ENCODE assay signal across 7 mouse cellular contexts in genomic region chr9:121679549-121679948, GRCm38 (mm10). TPM values are rescaled to one million over a fixed set of nuclear protein-coding genes. Genes with fewer than 3 reads are reported as not detected.
DNase-seq lines count a peak whose midpoint lies in the region; ATAC-seq and TF ChIP-seq lines count a peak whose summit lies in the region.

No protein-coding gene starts in this region.

- no peak overlapping the region for H3K9ac ChIP-seq in ES-E14 (ENCODE audit: insufficient read depth, low read depth, low read length, poor library complexity, severe bottlenecking)
- H3K9ac ChIP-seq in intestine, embryonic 14.5 days (ENCODE audit: low read length) = no peak overlapping the region
- H3K9ac ChIP-seq in lung, embryonic 15.5 days = no peak overlapping the region

- H3K4me1 ChIP-seq in ES-E14 (ENCODE audit: control insufficient read depth in 2 of 2, insufficient read depth in 2 of 2, low read length in 2 of 2, poor library complexity in 1 of 2) = no peaks in the 10 kb centered on the region; a peak in 1 of 4 replicates
- H3K4me1 ChIP-seq in intestine, embryonic 14.5 days (replicated peaks; ENCODE audit: control insufficient read depth, insufficient read depth, low read length) = 0 out of 2 replicates have a peak, but pooled peaks cover 6% of the 10 kb centered on the region
- peaks cover 21% of the 10 kb centered on the region for H3K4me1 ChIP-seq in lung, embryonic 15.5 days
- H3K4me1 ChIP-seq in olfactory bulb, adult 2 months (ENCODE audit: control insufficient read depth, insufficient read depth, low read length) = peaks cover 7% of the 10 kb centered on the region

- H3K4me3 ChIP-seq in C2C12 (ENCODE audit: insufficient read depth, poor library complexity, severe bottlenecking) (no peak overlapping the region), ES-E14 (ENCODE audit: insufficient read depth in 1 of 2, low read depth in 1 of 2, low read length in 2 of 2, poor library complexity in 1 of 2, severe bottlenecking in 1 of 2) (no peak overlapping the region)
- no peak overlapping the region for H3K4me3 ChIP-seq in gastrocnemius, adult 2 months
- no peak overlapping the region for H3K4me3 ChIP-seq in intestine, embryonic 14.5 days (ENCODE audit: low read depth, low read length)
- no peak overlapping the region for H3K4me3 ChIP-seq in lung, embryonic 15.5 days
- no peak overlapping the region for H3K4me3 ChIP-seq in olfactory bulb, adult 2 months (ENCODE audit: insufficient read depth, low read depth, low read length)

- TF ChIP-seq CTCF in C2C12 (IDR thresholded peaks at IDR 0.05; ENCODE audit: control insufficient read depth, insufficient read depth, insufficient read length) = peak; percentile 73
- peak; percentile 75 for TF ChIP-seq CTCF in gastrocnemius, adult 2 months (IDR thresholded peaks at IDR 0.05)
- TF ChIP-seq CTCF in olfactory bulb, adult 2 months (IDR thresholded peaks at IDR 0.05; ENCODE audit: insufficient read depth, low read depth, low read length) = peak; percentile 75

- 32% methylated on average over 6 of the region's 6 CpGs for WGBS in intestine, embryonic 14.5 days
- 22% methylated on average over 6 of the region's 6 CpGs for WGBS in lung, embryonic 15.5 days
- WGBS in olfactory bulb, adult 2 months = 27% methylated on average over 6 of the region's 6 CpGs

- DNase-seq in ES-E14 (ENCODE audit: low read depth, low spot score) = peak; percentile 33
- DNase-seq in cerebellum, postnatal 25 days = peak; percentile 45 to 63
- DNase-seq in gastrocnemius, adult 2 months = peak; percentile 76
- DNase-seq in intestine, embryonic 14.5 days (ENCODE audit: low spot score) = peak; percentile 73

- no peak for TF ChIP-seq POLR2A in olfactory bulb, adult 2 months (IDR thresholded peaks at IDR 0.05; ENCODE audit: insufficient read depth, low read depth, low read length)

- peak; percentile 66 for ATAC-seq in intestine, embryonic 14.5 days (replicated peaks; ENCODE audit: low FRiP score, low TSS enrichment, low read depth)
- ATAC-seq in lung, embryonic 15.5 days (ENCODE audit: borderline replicate concordance, extremely low read depth, low FRiP score, low TSS enrichment) = peak; percentile 34; the same call in 1 of the 2 replicates

- no peaks in the 10 kb centered on the region for H3K79me3 ChIP-seq in C2C12 (ENCODE audit: low read depth)

- H3K4me2 ChIP-seq in intestine, embryonic 14.5 days (ENCODE audit: low read length) = no peak overlapping the region
- H3K4me2 ChIP-seq in lung, embryonic 15.5 days = no peak overlapping the region

- intact Hi-C loops in gastrocnemius, adult 2 months (cut with DNase I) = loop anchor here (1.0 to 5.0 kb wide), 3 partner anchors 37 to 432 kb away; partner anchors contain the start of genes Lyzl4 and Vipr1

- H3K36me3 ChIP-seq in C2C12 (ENCODE audit: control insufficient read depth, insufficient read depth) (peaks cover 4% of the 10 kb centered on the region), ES-E14 (ENCODE audit: control insufficient read depth, insufficient read depth, low read length, poor library complexity, severe bottlenecking) (no peaks in the 10 kb centered on the region)
- H3K36me3 ChIP-seq in intestine, embryonic 14.5 days (ENCODE audit: control insufficient read depth, insufficient read depth, low read length) = peaks cover 14% of the 10 kb centered on the region
- 0 out of 2 replicates have a peak, but pooled peaks cover 2% of the 10 kb centered on the region for H3K36me3 ChIP-seq in lung, embryonic 15.5 days

- no peak overlapping the region for H3ac ChIP-seq in C2C12 (ENCODE audit: control insufficient read depth, insufficient read length, low read depth)

- H3K27ac ChIP-seq in ES-E14 (ENCODE audit: insufficient read depth, low read depth, low read length, poor library complexity, severe bottlenecking) = no peak overlapping the region
- H3K27ac ChIP-seq in gastrocnemius, adult 2 months = peak overlapping the region; percentile 53
- H3K27ac ChIP-seq in intestine, embryonic 14.5 days (ENCODE audit: low read depth) = no peak overlapping the region
- no peak overlapping the region for H3K27ac ChIP-seq in lung, embryonic 15.5 days
- no peak overlapping the region for H3K27ac ChIP-seq in olfactory bulb, adult 2 months (ENCODE audit: insufficient read depth, low read depth, low read length)

- in situ Hi-C loops in ES-E14 (cut with MboI; ENCODE audit: low sequenced_read_pairs in 2 of 2, unreplicated experiment in 2 of 2) = no loop called here

- H3K9me3 ChIP-seq in ES-E14 (ENCODE audit: control insufficient read depth, insufficient read depth, low read depth, low read length) = no peaks in the 10 kb centered on the region
- no peaks in the 10 kb centered on the region for H3K9me3 ChIP-seq in intestine, embryonic 14.5 days (ENCODE audit: control insufficient read depth, low read length)
- no peaks in the 10 kb centered on the region for H3K9me3 ChIP-seq in lung, embryonic 15.5 days

- H3K27me3 ChIP-seq in C2C12 (ENCODE audit: control insufficient read depth, insufficient read depth, insufficient read length) = no peaks in the 10 kb centered on the region
- no peaks in the 10 kb centered on the region for H3K27me3 ChIP-seq in intestine, embryonic 14.5 days (replicated peaks; ENCODE audit: control insufficient read depth, insufficient read depth, low read length)
- H3K27me3 ChIP-seq in lung, embryonic 15.5 days = no peaks in the 10 kb centered on the region

- H3K79me2 ChIP-seq in C2C12 (ENCODE audit: control insufficient read depth, insufficient read depth) = no peaks in the 10 kb centered on the region

TF ChIP-seq in C2C12, 6 proteins besides CTCF, POLR2A, EP300 and RAD21:
- no peak for TF ChIP-seq MAX (IDR thresholded peaks at IDR 0.05)
- no peak for TF ChIP-seq FOSL1 (IDR thresholded peaks at IDR 0.05; ENCODE audit: insufficient read depth, low read length, poor library complexity, severe bottlenecking)
- no peak for TF ChIP-seq MYOG (IDR thresholded peaks at IDR 0.05; ENCODE audit: control insufficient read depth, extremely low read depth, insufficient read length)
- no peak for TF ChIP-seq CEBPB (IDR thresholded peaks at IDR 0.05; ENCODE audit: low read depth)
- TF ChIP-seq USF1 (IDR thresholded peaks at IDR 0.05; ENCODE audit: low read depth) = no peak
- TF ChIP-seq MYOD1 (IDR thresholded peaks at IDR 0.05; ENCODE audit: control insufficient read depth, insufficient read length, low read depth) = no peak

TF ChIP-seq in ES-E14, 5 proteins besides CTCF, POLR2A, EP300 and RAD21:
- 0 out of 2 replicates have a peak, but pooled peaks have one; percentile 28 for TF ChIP-seq ZC3H11A (IDR thresholded peaks at IDR 0.05; ENCODE audit: borderline replicate concordance, low read depth, low read length)
- no peak for TF ChIP-seq MAFK (IDR thresholded peaks at IDR 0.05; ENCODE audit: insufficient read depth, low read depth, low read length)

RNA-seq across cellular contexts. Expression of gene Sec22c, which starts 25.7 kb away (rescaled TPM):
- 8.0 TPM for polyA plus RNA-seq in C2C12 (2012; fragmentation: generic; extraction: Trizol)
- total RNA-seq in ES-E14 (2012; rRNA removed) = 8.4 and 11.2 TPM in 2 replicates
- 1 to 10 TPM; 2.6 to 4.8 TPM for total RNA-seq in gastrocnemius, adult 2 months (2021)
- 9.5 and 9.7 TPM in 2 replicates for polyA plus RNA-seq in intestine, embryonic 14.5 days (2014; fragmentation: Nextera tagmentation; extraction: Ambion mirVana)
- polyA plus RNA-seq in lung, embryonic 15.5 days (2015; fragmentation: Nextera tagmentation; extraction: Ambion mirVana) = 9.8 and 10.3 TPM in 2 replicates
- polyA plus RNA-seq in olfactory bulb, adult 2 months (2012; ENCODE audit: insufficient read depth, insufficient read length, low replicate concordance, missing spikeins) = not detected in 2 replicates

RNA-seq across cellular contexts. Expression of gene Ss18l2, which starts 30.6 kb away (rescaled TPM):
- polyA plus RNA-seq in C2C12 (2012; fragmentation: generic; extraction: Trizol) = 44.7 TPM
- total RNA-seq in ES-E14 (2012; rRNA removed) = 22.3 and 40.8 TPM in 2 replicates
- total RNA-seq in gastrocnemius, adult 2 months (2021) = 100 to 1,000 TPM; 108 to 137 TPM
- 135 and 152 TPM in 2 replicates for polyA plus RNA-seq in intestine, embryonic 14.5 days (2014; fragmentation: Nextera tagmentation; extraction: Ambion mirVana)
- 96.0 and 101 TPM in 2 replicates for polyA plus RNA-seq in lung, embryonic 15.5 days (2015; fragmentation: Nextera tagmentation; extraction: Ambion mirVana)
- not detected in 2 replicates for polyA plus RNA-seq in olfactory bulb, adult 2 months (2012; ENCODE audit: insufficient read depth, insufficient read length, low replicate concordance, missing spikeins)

RNA-seq across cellular contexts. Expression of gene Vipr1, which starts 37.0 kb away (rescaled TPM):
- polyA plus RNA-seq in C2C12 (2012; fragmentation: generic; extraction: Trizol) = 0.19 TPM
- total RNA-seq in ES-E14 (2012; rRNA removed) = 0.31 and 0.90 TPM in 2 replicates
- total RNA-seq in gastrocnemius, adult 2 months (2021) = 1 to 10 TPM; 1.5 to 2.1 TPM
- 3.9 and 5.9 TPM in 2 replicates for polyA plus RNA-seq in intestine, embryonic 14.5 days (2014; fragmentation: Nextera tagmentation; extraction: Ambion mirVana)
- polyA plus RNA-seq in lung, embryonic 15.5 days (2015; fragmentation: Nextera tagmentation; extraction: Ambion mirVana) = 0.30 and 0.55 TPM in 2 replicates
- polyA plus RNA-seq in olfactory bulb, adult 2 months (2012; ENCODE audit: insufficient read depth, insufficient read length, low replicate concordance, missing spikeins) = not detected in 2 replicates

RNA-seq across cellular contexts. Expression of gene Lyzl4, which starts 37.7 kb away (rescaled TPM):
- polyA plus RNA-seq in C2C12 (2012; fragmentation: generic; extraction: Trizol) = not detected
- 0.58 TPM in 2 replicates for total RNA-seq in ES-E14 (2012; rRNA removed)
- not detected for total RNA-seq in gastrocnemius, adult 2 months (2021)
- polyA plus RNA-seq in intestine, embryonic 14.5 days (2014; fragmentation: Nextera tagmentation; extraction: Ambion mirVana) = not detected in 2 replicates
- polyA plus RNA-seq in lung, embryonic 15.5 days (2015; fragmentation: Nextera tagmentation; extraction: Ambion mirVana) = 0.16 TPM in 1 of 2 replicates, not detected in the other
- not detected in 2 replicates for polyA plus RNA-seq in olfactory bulb, adult 2 months (2012; ENCODE audit: insufficient read depth, insufficient read length, low replicate concordance, missing spikeins)

RNA-seq across cellular contexts. Expression of gene Nktr, which starts 39.4 kb away (rescaled TPM):
- polyA plus RNA-seq in C2C12 (2012; fragmentation: generic; extraction: Trizol) = 10.7 TPM
- 57.8 and 69.6 TPM in 2 replicates for total RNA-seq in ES-E14 (2012; rRNA removed)
- total RNA-seq in gastrocnemius, adult 2 months (2021) = 10 to 100 TPM; 41.3 to 42.6 TPM
- polyA plus RNA-seq in intestine, embryonic 14.5 days (2014; fragmentation: Nextera tagmentation; extraction: Ambion mirVana) = 69.7 and 71.7 TPM in 2 replicates
- polyA plus RNA-seq in lung, embryonic 15.5 days (2015; fragmentation: Nextera tagmentation; extraction: Ambion mirVana) = 57.5 and 60.4 TPM in 2 replicates
- polyA plus RNA-seq in olfactory bulb, adult 2 months (2012; ENCODE audit: insufficient read depth, insufficient read length, low replicate concordance, missing spikeins) = 164 and 673 TPM in 2 replicates

Comparison
In these comparisons a context has a peak if more than half of its experiments do, and no peak if none do; other contexts are left out.
1. RNA of gene Ss18l2, which starts 30.6 kb away (polyA plus RNA-seq): 135 to 152 TPM in intestine, embryonic 14.5 days, 96.0 to 101 TPM in lung, embryonic 15.5 days and 44.7 TPM in C2C12 (single experiment); not detected in olfactory bulb, adult 2 months; every median in the first group is over 10 times any median in the second.
2. Peak in every context shown above with its lines, with median percentiles within 50 percentile points of each other: CTCF ChIP-seq and DNase-seq.